Mouse (Mus musculus) cerebellum, adult 11 months (tissue): ENCODE results near the gene Gm37240.

Source experiments
- DNase-seq: peaks from one replicate; pipeline ENCODE4 v3.0.0; 2022

Gene Gm37240

GRCm38 (mm10) chr3:85317306-85317705, 570.0 kb downstream of the Gm37240 start:
- DNase-seq, result no peak

- DNase-seq, result no peak
Measured at GRCm38 (mm10) chr3:85314961-85315360, 572.4 kb downstream of the Gm37240 start.

GRCm38 (mm10) chr3:85313646-85314255, 573.6 kb downstream of the Gm37240 start:
- DNase-seq, result no peak

- DNase-seq, result no peak
Measured at GRCm38 (mm10) chr3:85311176-85311575, 576.1 kb downstream of the Gm37240 start.

GRCm38 (mm10) chr3:85310401-85310989, 576.8 kb downstream of the Gm37240 start:
- DNase-seq, result no peak

GRCm38 (mm10) chr3:85309168-85309567, 578.1 kb downstream of the Gm37240 start:
- no peak for DNase-seq

- no peak for DNase-seq
Measured at GRCm38 (mm10) chr3:85308706-85309105, 578.6 kb downstream of the Gm37240 start.

- no peak for DNase-seq
Measured at GRCm38 (mm10) chr3:85301851-85302250, 585.5 kb downstream of the Gm37240 start.

GRCm38 (mm10) chr3:85301336-85301735, 586.0 kb downstream of the Gm37240 start:
- DNase-seq, result no peak

GRCm38 (mm10) chr3:85299649-85300550, 587.4 kb downstream of the Gm37240 start:
- DNase-seq, result peak; percentile 47

GRCm38 (mm10) chr3:85295229-85295628, 592.1 kb downstream of the Gm37240 start:
- no peak for DNase-seq

- DNase-seq, result no peak
Measured at GRCm38 (mm10) chr3:85287627-85288026, 599.7 kb downstream of the Gm37240 start.

- DNase-seq, result no peak
Measured at GRCm38 (mm10) chr3:85284483-85284882, 602.8 kb downstream of the Gm37240 start.

GRCm38 (mm10) chr3:85282816-85283215, 604.5 kb downstream of the Gm37240 start:
- DNase-seq, result no peak

- DNase-seq, result no peak
Measured at GRCm38 (mm10) chr3:85275075-85275474, 612.2 kb downstream of the Gm37240 start.

GRCm38 (mm10) chr3:85271491-85271890, 615.8 kb downstream of the Gm37240 start:
- no peak for DNase-seq

GRCm38 (mm10) chr3:85264963-85265362, 622.4 kb downstream of the Gm37240 start:
- DNase-seq, result no peak

- no peak for DNase-seq
Measured at GRCm38 (mm10) chr3:85264546-85264945, 622.8 kb downstream of the Gm37240 start.

GRCm38 (mm10) chr3:85254526-85254925, 632.8 kb downstream of the Gm37240 start:
- DNase-seq, result no peak

GRCm38 (mm10) chr3:85251631-85252030, 635.7 kb downstream of the Gm37240 start:
- DNase-seq, result no peak

GRCm38 (mm10) chr3:85246131-85246530, 641.2 kb downstream of the Gm37240 start:
- DNase-seq, result no peak

- DNase-seq, result no peak
Measured at GRCm38 (mm10) chr3:85236546-85236945, 650.8 kb downstream of the Gm37240 start.

GRCm38 (mm10) chr3:85232846-85233245, 654.5 kb downstream of the Gm37240 start:
- no peak for DNase-seq

- DNase-seq, result no peak
Measured at GRCm38 (mm10) chr3:85222046-85222445, 665.3 kb downstream of the Gm37240 start.
